Mouse (Mus musculus) intestine, embryonic 14.5 days (tissue): ENCODE data around the gene Gm20817. TPM values are rescaled to one million over a fixed set of nuclear protein-coding genes. Genes with fewer than 3 reads are reported as not detected.
"Not testable (repeated sequence)": the region's sequence is repeated elsewhere in the genome, so short reads cannot be mapped to it uniquely, and the experiment has no call there.

Source experiments
- ATAC-seq: fragments of 200-750 bp; cut with Nextera tagmentation; replicated peaks from 2 replicates; pipeline ENCODE4 v1.8.0; 2017; ENCODE audit warnings: low read depth, moderate number of reproducible peaks, moderate TSS enrichment, moderate library complexity; ENCODE audit not compliant: low FRiP score, low TSS enrichment
- DNase-seq: peaks from one replicate; pipeline ENCODE4 v3.0.0-alpha.2; 2018; ENCODE audit warnings: low spot score
- H3K27ac ChIP-seq: fragments of 300-500 bp; sonication (generic); 2 replicates; pipeline ENCODE4 v1.5.1; 2014; ENCODE audit warnings: low read depth, mild to moderate bottlenecking, control low read depth
- H3K27me3 ChIP-seq: fragments of 300-500 bp; sonication (generic); replicated peaks from 2 replicates; pipeline ENCODE4 v1.6.1; 2014; ENCODE audit warnings: low read length, control low read depth; ENCODE audit not compliant: control insufficient read depth, insufficient read depth
- H3K36me3 ChIP-seq: fragments of 300-500 bp; sonication (generic); 2 replicates; pipeline ENCODE4 v1.6.1; 2014; ENCODE audit warnings: low read length, control low read depth; ENCODE audit not compliant: control insufficient read depth, insufficient read depth
- H3K4me1 ChIP-seq: fragments of 300-500 bp; sonication (generic); replicated peaks from 2 replicates; pipeline ENCODE4 v1.6.1; 2014; ENCODE audit warnings: low read length, control low read depth, mixed read lengths; ENCODE audit not compliant: control insufficient read depth, insufficient read depth
- H3K4me2 ChIP-seq: fragments of 300-500 bp; sonication (generic); 2 replicates; pipeline ENCODE4 v1.6.1; 2014; ENCODE audit warnings: low read length
- H3K4me3 ChIP-seq: fragments of 300-500 bp; sonication (generic); 2 replicates; pipeline ENCODE4 v1.5.1; 2014; ENCODE audit warnings: low read depth, low read length, control low read depth, mixed read lengths
- H3K9ac ChIP-seq: fragments of 300-500 bp; sonication (generic); 2 replicates; pipeline ENCODE4 v1.6.1; 2014; ENCODE audit warnings: mild to moderate bottlenecking, low read length
- H3K9me3 ChIP-seq: fragments of 300-500 bp; sonication (generic); 2 replicates; pipeline ENCODE4 v1.6.1; 2016; ENCODE audit warnings: low read length, control low read depth; ENCODE audit not compliant: control insufficient read depth
- WGBS: fragments of 180-500 bp; shearing (Covaris S2); extraction: QIAGEN DNeasy Blood & Tissue Kit; methylation state at CpG from one replicate; pipeline ENCODE4 v1.1.7; 2014; 5-methylcytosine and 5-hydroxymethylcytosine counted together
- polyA plus RNA-seq: library from polyadenylated mRNA; unstranded; fragments of >200 nt; fragmentation: Nextera tagmentation; extraction: Ambion mirVana; gene quantifications from 2 replicates; pipeline ENCODE4 v1.2.1, GENCODE M21; 2014

Gene Gm20817
- polyA plus RNA-seq = not detected in 2 replicates

DNA sequence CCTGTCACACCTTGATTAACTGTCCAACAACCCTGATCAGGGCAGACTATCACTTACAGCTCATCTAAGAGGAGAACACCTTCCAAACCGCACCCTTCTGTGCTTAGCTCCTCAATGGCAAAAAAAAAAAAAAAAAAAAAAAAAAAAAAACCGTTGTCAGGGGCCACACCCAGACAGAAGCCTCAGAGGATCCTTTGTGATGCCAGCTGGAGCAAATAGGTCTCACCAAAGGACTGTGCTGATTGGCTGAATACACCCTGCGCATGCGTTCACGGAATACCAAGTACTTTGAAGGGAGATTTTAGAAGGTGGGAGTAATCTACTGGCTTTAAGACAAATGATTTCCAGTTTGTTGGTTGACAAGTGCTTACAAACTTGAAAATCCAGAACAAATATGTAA, at the start of gene Gm20817:
TSS of gene Gm20817 (minus strand) at position 101 of the 400 bp plus-strand sequence.
- no CpG with 5 or more reads among the region's 5 CpGs for WGBS
- not testable (repeated sequence) for H3K36me3 ChIP-seq, H3K27me3 ChIP-seq, H3K4me1 ChIP-seq, H3K4me2 ChIP-seq, H3K9me3 ChIP-seq, H3K9ac ChIP-seq, H3K27ac ChIP-seq, DNase-seq, ATAC-seq, H3K4me3 ChIP-seq
